Mouse (Mus musculus) spleen, adult 2 months (tissue): ENCODE results near the gene Prdx6b. TPM values are rescaled to one million over a fixed set of nuclear protein-coding genes. Genes with fewer than 3 reads are reported as not detected.

Experiments used
- DNase-seq, 2 experiments: peaks; one replicate each; pipeline versions ENCODE4 v3.0.0 to v3.0.0-alpha.2; 2012 to 2021; ENCODE audit warnings: low spot score in 2 of 2, low read depth in 1 of 2
- H3K27ac ChIP-seq: fragments of 200-500 bp; 2 replicates; pipeline ENCODE4 v1.5.1; 2012; ENCODE audit warnings: low read length, inconsistent platforms; ENCODE audit not compliant: insufficient read depth
- H3K27me3 ChIP-seq: fragments of 200-500 bp; 2 replicates; pipeline ENCODE4 v1.6.1; 2012; ENCODE audit warnings: mild to moderate bottlenecking, moderate library complexity, low read length, inconsistent platforms; ENCODE audit not compliant: control insufficient read depth, insufficient read depth
- H3K36me3 ChIP-seq: fragments of 200-500 bp; 2 replicates; pipeline ENCODE4 v1.6.1; 2012; ENCODE audit warnings: mild to moderate bottlenecking, low read length, inconsistent platforms; ENCODE audit not compliant: control insufficient read depth, insufficient read depth
- H3K4me1 ChIP-seq: fragments of 200-500 bp; 2 replicates; pipeline ENCODE4 v1.6.1; 2011; ENCODE audit warnings: inconsistent platforms; ENCODE audit not compliant: control insufficient read depth, insufficient read depth, insufficient read length
- H3K4me3 ChIP-seq: fragments of 200-500 bp; 2 replicates; pipeline ENCODE4 v1.5.1; 2011; ENCODE audit warnings: mild to moderate bottlenecking, inconsistent platforms; ENCODE audit not compliant: insufficient read depth, insufficient read length; ENCODE audit errors: extremely low read depth
- CTCF ChIP-seq: fragments of 200-500 bp; IDR thresholded peaks from 2 replicates; pipeline ENCODE4 v1.5.1; 2011; ENCODE audit warnings: mild to moderate bottlenecking, inconsistent platforms; ENCODE audit not compliant: insufficient read depth, insufficient read length, insufficient replicate concordance; ENCODE audit errors: extremely low read depth
- POLR2A ChIP-seq: fragments of 200-500 bp; IDR thresholded peaks from 2 replicates; pipeline ENCODE4 v1.6.1; 2011; ENCODE audit warnings: low read depth, low read length, inconsistent platforms
- WGBS: fragments of 180-500 bp; shearing (Covaris S2); methylation state at CpG from one replicate; pipeline ENCODE4 v1.1.7; 2018; 5-methylcytosine and 5-hydroxymethylcytosine counted together
- polyA plus RNA-seq: library from polyadenylated mRNA; depleted of rRNA; stranded (reverse); fragments of >200 nt; gene quantifications from 2 replicates; pipeline ENCODE4 v1.2.3, GENCODE M21; 2012; rRNA removed

Prdx6b gene
- polyA plus RNA-seq, result not detected in 2 replicates

DNA sequence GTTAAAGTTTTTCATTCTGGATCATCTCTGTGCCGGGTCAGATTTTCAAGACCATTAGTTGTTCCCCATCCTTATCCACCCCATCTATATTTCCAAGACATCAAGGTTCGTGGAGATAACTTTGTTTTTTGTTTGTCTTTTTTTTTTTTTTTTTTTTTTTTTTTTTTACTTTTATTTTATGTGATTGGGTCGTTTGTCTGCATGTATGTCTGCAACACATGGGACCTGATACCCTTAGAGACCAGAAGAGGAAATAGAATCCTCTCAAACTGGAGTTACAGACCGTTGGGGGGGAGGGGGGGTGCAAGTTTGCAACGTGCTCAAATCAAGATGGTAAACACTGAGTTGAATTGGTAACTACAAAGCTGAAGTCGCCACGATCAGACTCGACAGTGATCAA lies at the start of gene Prdx6b:
Prdx6b (plus strand) TSS at position 301 of the 400 bp plus-strand sequence.
- no peak within 1 kb of the TSS for H3K4me3 ChIP-seq
- no peaks in the 10 kb centered on the region for H3K36me3 ChIP-seq
- no peaks in the 10 kb centered on the region for H3K27me3 ChIP-seq
- WGBS, result 85% methylated on average over 8 of the region's 8 CpGs
- TF ChIP-seq POLR2A (no peak), CTCF (no peak)
- H3K4me1 ChIP-seq, result no peaks in the 10 kb centered on the region
- DNase-seq, result no peak
- no peak within 1 kb of the TSS for H3K27ac ChIP-seq

DNA sequence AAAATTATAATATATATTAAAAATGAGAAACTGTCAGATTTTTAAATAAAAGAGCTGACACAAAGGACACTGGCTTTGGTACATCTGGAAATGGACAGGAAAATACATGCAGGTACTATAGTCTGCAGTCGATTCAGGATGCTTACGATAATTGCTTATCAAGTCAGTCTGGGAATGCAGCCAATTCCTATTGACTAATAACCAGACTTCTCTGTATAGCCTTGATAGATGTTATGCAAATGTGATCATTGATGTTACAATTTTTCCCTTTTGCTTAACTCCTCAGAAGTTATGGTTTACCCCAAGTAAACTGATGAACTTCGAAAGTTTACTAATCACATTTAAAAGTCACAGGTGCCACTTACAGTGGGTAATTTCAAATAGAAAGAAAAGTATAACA lies 44.8 kb upstream of the Prdx6b start:
- DNase-seq, result no peak
- WGBS, result 84% methylated on average over 3 of the region's 3 CpGs
- no peak overlapping the region for H3K4me3 ChIP-seq
- no peak overlapping the region for H3K27ac ChIP-seq
- TF ChIP-seq POLR2A (no peak), CTCF (no peak)
- H3K27me3 ChIP-seq, result no peaks in the 10 kb centered on the region
- H3K4me1 ChIP-seq, result no peaks in the 10 kb centered on the region
- no peaks in the 10 kb centered on the region for H3K36me3 ChIP-seq

DNA sequence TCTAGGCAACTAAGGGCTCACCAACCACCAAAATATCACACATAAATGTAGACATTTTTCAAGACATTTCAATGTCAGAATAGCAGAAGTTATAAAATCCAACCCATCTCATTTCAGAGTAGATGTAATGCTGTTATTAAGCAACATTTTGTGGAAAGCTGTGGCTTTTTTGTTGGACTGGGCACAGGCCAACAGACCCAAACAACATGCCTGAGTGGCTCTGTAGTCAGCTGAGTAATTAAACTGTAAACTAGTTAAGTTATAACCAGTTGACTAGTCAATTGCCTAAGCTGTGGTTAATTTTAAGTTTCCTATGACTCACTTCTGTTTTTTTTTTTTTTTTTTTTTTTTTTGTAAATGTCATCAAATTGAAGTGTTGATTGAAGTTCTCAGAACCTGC lies 44.4 kb upstream of the Prdx6b start:
- Histone ChIP-seq H3K36me3 (no peaks in the 10 kb centered on the region), H3K27me3 (no peaks in the 10 kb centered on the region), H3K4me3 (no peak overlapping the region), H3K27ac (no peak overlapping the region), H3K4me1 (no peaks in the 10 kb centered on the region)
- no peak for DNase-seq
- TF ChIP-seq POLR2A (no peak), CTCF (no peak)

DNA sequence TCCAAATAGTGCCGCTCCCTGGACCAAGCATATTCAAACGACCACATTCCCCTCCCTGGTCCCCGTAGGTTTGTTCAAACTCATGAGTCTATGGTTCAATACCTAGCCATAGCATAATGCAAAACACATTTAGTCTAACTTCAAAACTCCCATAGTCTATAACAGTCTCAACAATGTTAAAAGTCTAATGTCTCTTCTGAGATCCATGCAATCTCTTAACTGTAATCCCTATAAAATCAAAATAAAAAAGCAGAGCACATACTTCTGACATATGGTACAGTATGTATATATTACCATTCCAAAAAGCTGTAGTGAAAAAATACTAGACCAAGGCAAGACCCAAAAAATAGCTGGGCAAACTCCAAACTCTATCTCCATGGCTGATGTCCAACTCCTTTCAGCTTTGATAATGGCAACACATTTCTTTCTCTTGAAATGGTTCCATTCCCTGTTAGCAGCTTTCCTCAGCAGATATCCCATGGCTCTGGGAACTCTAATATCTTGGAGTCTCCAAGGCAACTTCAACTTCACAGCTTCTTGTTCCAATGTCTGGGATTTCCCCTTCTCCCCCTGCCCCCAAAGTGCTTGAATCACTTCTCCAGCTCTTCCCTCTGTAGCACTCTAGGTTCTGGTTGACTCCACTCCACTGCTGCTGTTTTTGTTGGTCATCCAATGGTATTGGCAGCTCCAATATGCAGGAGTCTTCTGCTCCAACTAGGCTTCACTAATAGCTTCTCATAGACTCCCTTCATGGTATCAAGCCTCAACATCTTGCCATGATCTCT lies 32.2 kb upstream of the Prdx6b start:
- no peak overlapping the region for H3K4me3 ChIP-seq
- no peaks in the 10 kb centered on the region for H3K4me1 ChIP-seq
- TF ChIP-seq POLR2A (no peak), CTCF (no peak)
- no peaks in the 10 kb centered on the region for H3K36me3 ChIP-seq
- 90% methylated on average over 3 of the region's 3 CpGs for WGBS
- no peak overlapping the region for H3K27ac ChIP-seq
- DNase-seq, result no peak
- H3K27me3 ChIP-seq, result no peaks in the 10 kb centered on the region

DNA sequence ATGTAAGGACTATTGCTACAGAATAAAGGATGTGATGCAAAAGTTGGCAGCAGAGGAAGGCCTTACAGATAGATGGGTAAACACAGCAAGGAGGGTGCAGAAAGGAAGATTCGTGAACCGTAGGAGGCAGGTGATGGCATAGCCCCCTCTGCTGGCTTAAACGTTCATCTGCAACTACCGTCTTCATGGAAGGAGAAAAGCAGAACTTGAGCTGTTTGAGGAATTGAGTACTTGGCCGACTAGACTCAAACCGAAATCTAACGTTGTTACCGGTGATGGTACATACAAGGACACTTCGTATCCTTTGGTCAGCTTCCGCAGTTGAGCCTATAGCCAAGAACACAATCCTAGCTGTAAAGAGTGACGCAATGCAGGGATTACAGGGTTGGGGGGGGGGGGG lies 25.4 kb upstream of the Prdx6b start:
- peak; percentile 19 to 23 for DNase-seq
- 6% methylated on average over 11 of the region's 11 CpGs for WGBS

DNA sequence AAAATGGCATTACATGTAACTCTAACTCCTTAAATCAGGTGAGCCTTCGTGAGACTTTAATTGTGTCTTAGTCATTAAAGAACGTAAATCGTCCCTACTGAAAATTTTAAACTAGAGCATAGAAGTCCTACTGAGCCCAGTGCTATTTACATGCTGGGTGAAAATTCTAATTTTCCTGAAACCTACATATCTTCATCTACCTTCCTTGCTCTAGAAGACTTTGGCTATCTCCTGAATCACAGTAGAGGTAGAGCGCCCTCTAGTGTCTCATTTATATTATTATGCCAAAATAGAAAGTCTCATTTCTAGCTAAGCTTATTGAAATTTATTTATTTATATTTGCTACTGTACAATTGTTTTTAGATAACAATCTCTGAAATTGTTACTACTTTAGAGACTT lies 24.2 kb upstream of the Prdx6b start:
- Histone ChIP-seq H3K4me1 (no peaks in the 10 kb centered on the region), H3K27ac (no peak overlapping the region), H3K27me3 (no peaks in the 10 kb centered on the region), H3K4me3 (no peak overlapping the region), H3K36me3 (no peaks in the 10 kb centered on the region)
- DNase-seq, result no peak
- WGBS, result 63% methylated on average over 4 of the region's 4 CpGs
- TF ChIP-seq CTCF (no peak), POLR2A (no peak)

More for the DNA sequence above, 25.4 kb upstream of the Prdx6b start:
- TF ChIP-seq POLR2A, result no peak
- peak; percentile 24; the same call in 1 of the 2 replicates for TF ChIP-seq CTCF
- Histone ChIP-seq H3K36me3 (no peaks in the 10 kb centered on the region), H3K27me3 (no peaks in the 10 kb centered on the region), H3K4me3 (no peak overlapping the region), H3K27ac (no peak overlapping the region), H3K4me1 (no peaks in the 10 kb centered on the region)

DNA sequence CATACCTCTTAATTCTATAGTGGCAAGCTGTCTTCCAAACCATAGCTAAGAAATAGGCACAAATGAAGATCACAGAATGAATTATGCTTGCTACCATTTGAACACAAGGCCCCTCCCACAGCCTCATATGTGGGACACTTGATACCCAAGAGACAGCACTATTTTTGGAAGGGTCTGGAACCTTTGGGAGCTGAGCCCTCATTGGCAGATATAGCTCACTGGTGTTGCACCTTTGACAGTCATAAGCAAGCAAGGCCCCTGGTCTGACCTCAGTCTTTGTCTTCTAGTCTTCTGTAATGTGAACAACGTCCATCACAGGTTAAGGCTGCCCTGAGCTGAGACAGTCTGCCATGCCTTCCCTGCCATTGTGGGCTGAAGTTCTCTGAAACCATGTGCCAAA lies 20.8 kb upstream of the Prdx6b start:
- WGBS, result 68% methylated on average over 1 of the region's 1 CpGs
- no peaks in the 10 kb centered on the region for H3K27me3 ChIP-seq

More for the DNA sequence above, 20.8 kb upstream of the Prdx6b start:
- TF ChIP-seq CTCF (no peak), POLR2A (no peak)
- Histone ChIP-seq H3K4me3 (no peak overlapping the region), H3K36me3 (no peaks in the 10 kb centered on the region), H3K4me1 (no peaks in the 10 kb centered on the region), H3K27ac (no peak overlapping the region)
- no peak for DNase-seq
